Mouse (Mus musculus) central nervous system, embryonic 18 days (tissue): ENCODE data around the gene Adipor2. TPM values are rescaled to one million over a fixed set of nuclear protein-coding genes. Genes with fewer than 3 reads are reported as not detected.

Experiments used
- polyA plus RNA-seq: library from polyadenylated mRNA; depleted of rRNA; stranded (reverse); fragments of >200 nt; gene quantifications from 2 replicates; pipeline ENCODE4 v1.2.3, GENCODE M21; 2012; rRNA removed

The Adipor2 gene
- polyA plus RNA-seq: 40.1 and 41.8 TPM in 2 replicates

GRCm38 (mm10) chr6:119417354-119417753 is at the start of gene Adipor2:
TSS of gene Adipor2 (minus strand) at chr6:119417704.

DNA sequence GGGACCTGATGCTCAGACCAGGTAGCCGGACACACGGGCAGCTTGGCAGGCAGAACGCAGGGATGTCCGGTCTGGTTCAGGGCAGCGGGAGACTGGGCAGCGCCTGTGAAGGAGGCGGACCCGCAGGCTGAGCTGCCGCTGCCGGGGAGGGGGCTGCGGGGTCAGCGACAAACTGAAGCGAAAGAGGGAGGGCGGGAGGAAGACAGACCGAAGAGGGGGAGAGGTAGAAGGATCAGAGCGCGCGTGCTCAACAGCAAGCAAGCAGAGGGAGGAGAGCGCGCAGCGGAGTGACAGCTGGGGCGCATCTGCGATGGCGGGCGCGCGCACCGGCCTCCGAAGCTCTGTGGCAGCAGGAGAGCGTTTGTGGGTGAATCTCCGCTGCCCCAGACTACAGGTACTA is 87.0 kb downstream of the Adipor2 start, which contains the start of gene Lrtm2:
TSS of gene Lrtm2 (minus strand) at position 261 of the 400 bp plus-strand sequence.

Other genes with a start within 250 kb of the Adipor2 start
- 32.8 and 33.1 TPM in 2 replicates for gene Dcp1b, start 242.5 kb downstream of the Adipor2 start, polyA plus RNA-seq
- 15.4 and 16.8 TPM in 2 replicates for gene Cacna1c, start 221.3 kb downstream of the Adipor2 start, polyA plus RNA-seq
- 0.12 and 0.74 TPM in 2 replicates for gene Cacna2d4, start 181.2 kb downstream of the Adipor2 start, polyA plus RNA-seq
- gene Lrtm2, start 86.9 kb downstream of the Adipor2 start, polyA plus RNA-seq: 18.9 and 19.2 TPM in 2 replicates
- 37.7 and 41.8 TPM in 2 replicates for gene Fbxl14, start 62.0 kb upstream of the Adipor2 start, polyA plus RNA-seq
- 1.9 and 2.2 TPM in 2 replicates for gene Wnt5b, start 126.6 kb upstream of the Adipor2 start, polyA plus RNA-seq